Mouse (Mus musculus) MEL (cell line): Measurements from ENCODE around the gene Fndc5. TPM values are rescaled to one million over a fixed set of nuclear protein-coding genes. Genes with fewer than 3 reads are reported as not detected.

Experiments
- DNase-seq: peaks from one replicate; pipeline ENCODE4 v3.0.0; 2011; ENCODE audit warnings: low read depth, low spot score
- H3K27ac ChIP-seq: 2 replicates; pipeline ENCODE4 v1.5.1; 2012; ENCODE audit warnings: low read depth, mild to moderate bottlenecking, control low read depth, low read length, moderate library complexity; ENCODE audit not compliant: control insufficient read depth
- H3K27me3 ChIP-seq, 2 experiments: fragments of 150-350 bp in 1 of 2; sonication (generic) in 1 of 2; 2 replicates each; pipeline ENCODE4 v1.6.1; 2012; ENCODE audit warnings: low read length in 2 of 2, mild to moderate bottlenecking in 2 of 2, improper control_type of control experiment in 1 of 2, moderate library complexity in 1 of 2; ENCODE audit not compliant: insufficient read depth in 2 of 2, control insufficient read depth in 1 of 2
- H3K36me3 ChIP-seq, 2 experiments: 2 replicates each; pipeline ENCODE4 v1.6.1; 2012 to 2014; ENCODE audit warnings: low read length in 2 of 2, improper control_type of control experiment in 1 of 2, inconsistent platforms in 1 of 2, mild to moderate bottlenecking in 1 of 2; ENCODE audit not compliant: insufficient read depth in 2 of 2, control insufficient read depth in 1 of 2
- H3K4me1 ChIP-seq, 2 experiments: fragments of 150-350 bp in 1 of 2; sonication (generic) in 1 of 2; 2 replicates each; pipeline ENCODE4 v1.6.1; 2012; ENCODE audit warnings: low read length in 2 of 2, improper control_type of control experiment in 1 of 2, mild to moderate bottlenecking in 1 of 2; ENCODE audit not compliant: insufficient read depth in 2 of 2, control insufficient read depth in 1 of 2
- H3K4me3 ChIP-seq, 2 experiments: fragments of 150-350 bp in 1 of 2; sonication (generic) in 1 of 2; 2 replicates each; pipeline ENCODE4 v1.5.1; 2012; ENCODE audit warnings: low read depth in 2 of 2, low read length in 2 of 2, mild to moderate bottlenecking in 2 of 2, moderate library complexity in 2 of 2, control low read depth in 1 of 2, improper control_type of control experiment in 1 of 2; ENCODE audit not compliant: control insufficient read depth in 1 of 2, insufficient read depth in 1 of 2
- H3K79me2 ChIP-seq: 2 replicates; pipeline ENCODE4 v1.6.1; 2012; ENCODE audit warnings: mild to moderate bottlenecking, low read length, moderate library complexity; ENCODE audit not compliant: control insufficient read depth, poor library complexity, insufficient read depth
- H3K9ac ChIP-seq: 2 replicates; pipeline ENCODE4 v1.6.1; 2012; ENCODE audit warnings: low read depth, mild to moderate bottlenecking, control low read depth, low read length, moderate library complexity; ENCODE audit not compliant: control insufficient read depth, poor library complexity, severe bottlenecking
- H3K9me3 ChIP-seq: fragments of 150-350 bp; sonication (generic); replicated peaks from 2 replicates; pipeline ENCODE4 v1.6.1; 2012; ENCODE audit warnings: mild to moderate bottlenecking, low read length, improper control_type of control experiment, moderate library complexity; ENCODE audit not compliant: insufficient read depth
- CHD1 ChIP-seq: IDR thresholded peaks from 2 replicates; pipeline ENCODE4 v1.6.1; 2012; ENCODE audit warnings: low read depth, mild to moderate bottlenecking, inconsistent platforms, low read length, improper control_type of control experiment
- CHD2 ChIP-seq: IDR thresholded peaks from 2 replicates; pipeline ENCODE4 v1.6.1; 2011; ENCODE audit warnings: low read length, improper control_type of control experiment
- E2F4 ChIP-seq: IDR thresholded peaks from 2 replicates; pipeline ENCODE4 v1.6.1; 2011; ENCODE audit warnings: low read depth, low read length, improper control_type of control experiment, borderline replicate concordance
- EP300 ChIP-seq, 2 experiments: IDR thresholded peaks; 2 replicates each; pipeline ENCODE4 v1.6.1; 2011; ENCODE audit warnings: improper control_type of control experiment in 2 of 2, low read length in 2 of 2, low read depth in 1 of 2, mild to moderate bottlenecking in 1 of 2
- ETS1 ChIP-seq: IDR thresholded peaks from 2 replicates; pipeline ENCODE4 v1.6.1; 2012; ENCODE audit warnings: low read depth, mild to moderate bottlenecking, inconsistent platforms, low read length, improper control_type of control experiment, moderate library complexity
- GABPA ChIP-seq: IDR thresholded peaks from 2 replicates; pipeline ENCODE4 v1.6.1; 2012; ENCODE audit warnings: low read depth, mild to moderate bottlenecking, inconsistent platforms, low read length, improper control_type of control experiment, moderate library complexity
- MAZ ChIP-seq: IDR thresholded peaks from 2 replicates; pipeline ENCODE4 v1.6.1; 2012; ENCODE audit warnings: low read depth, mild to moderate bottlenecking, inconsistent platforms, low read length, improper control_type of control experiment
- MEF2A ChIP-seq: IDR thresholded peaks from 2 replicates; pipeline ENCODE4 v1.6.1; 2014; ENCODE audit warnings: low read depth, mild to moderate bottlenecking, inconsistent platforms, low read length, improper control_type of control experiment; ENCODE audit not compliant: poor library complexity, insufficient replicate concordance, severe bottlenecking; ENCODE audit errors: extremely low read depth
- MXI1 ChIP-seq: IDR thresholded peaks from 2 replicates; pipeline ENCODE4 v1.6.1; 2011; ENCODE audit warnings: mild to moderate bottlenecking, low read depth, low read length, improper control_type of control experiment
- MYB ChIP-seq: IDR thresholded peaks from 2 replicates; pipeline ENCODE4 v1.6.1; 2011; ENCODE audit warnings: mild to moderate bottlenecking, low read depth, low read length, improper control_type of control experiment
- NELFE ChIP-seq: IDR thresholded peaks from 2 replicates; pipeline ENCODE4 v1.6.1; 2011; ENCODE audit warnings: low read depth, low read length, improper control_type of control experiment
- POLR2AphosphoS2 ChIP-seq: IDR thresholded peaks from 2 replicates; pipeline ENCODE4 v1.6.1; 2011; ENCODE audit warnings: low read length, improper control_type of control experiment
- POLR2AphosphoS5 ChIP-seq: IDR thresholded peaks from 2 replicates; pipeline ENCODE4 v1.6.1; 2012; ENCODE audit warnings: low read depth, borderline replicate concordance, mild to moderate bottlenecking, inconsistent platforms, low read length, moderate library complexity, mixed read lengths
- SIN3A ChIP-seq: IDR thresholded peaks from 2 replicates; pipeline ENCODE4 v1.6.1; 2012; ENCODE audit warnings: low read length, improper control_type of control experiment, inconsistent platforms
- SMC3 ChIP-seq: IDR thresholded peaks from 2 replicates; pipeline ENCODE4 v1.6.1; 2011; ENCODE audit warnings: low read depth, low read length, improper control_type of control experiment
- TAL1 ChIP-seq: IDR thresholded peaks from 2 replicates; pipeline ENCODE4 v1.6.1; 2012; ENCODE audit warnings: mild to moderate bottlenecking, inconsistent platforms, low read length, moderate library complexity, mixed read lengths
- TBP ChIP-seq: IDR thresholded peaks from 2 replicates; pipeline ENCODE4 v1.8.0; 2011; ENCODE audit warnings: low read depth, low read length, improper control_type of control experiment
- TCF12 ChIP-seq: IDR thresholded peaks from 2 replicates; pipeline ENCODE4 v1.6.1; 2014; ENCODE audit warnings: low read depth, mild to moderate bottlenecking, inconsistent platforms, low read length, improper control_type of control experiment, moderate library complexity
- UBTF ChIP-seq: IDR thresholded peaks from 2 replicates; pipeline ENCODE4 v1.6.1; 2012; ENCODE audit warnings: low read depth, mild to moderate bottlenecking, inconsistent platforms, low read length, improper control_type of control experiment, moderate library complexity, borderline replicate concordance; ENCODE audit not compliant: insufficient read depth
- USF2 ChIP-seq, 2 experiments: IDR thresholded peaks; 2 replicates each; pipeline ENCODE4 v1.6.1; 2011 to 2012; ENCODE audit warnings: improper control_type of control experiment in 2 of 2, low read length in 2 of 2, borderline replicate concordance in 1 of 2, inconsistent platforms in 1 of 2, low read depth in 1 of 2, mild to moderate bottlenecking in 1 of 2; ENCODE audit not compliant: insufficient read depth in 1 of 2
- ZMIZ1 ChIP-seq: IDR thresholded peaks from 2 replicates; pipeline ENCODE4 v1.6.1; 2012; ENCODE audit warnings: low read depth, mild to moderate bottlenecking, inconsistent platforms, low read length, improper control_type of control experiment, moderate library complexity
- polyA plus RNA-seq, 2 experiments: library from polyadenylated mRNA; stranded (reverse) in 1 of 2; unstranded in 1 of 2; fragments of >175 nt in 1 of 2; fragments of >200 nt in 1 of 2; gene quantifications; 2 replicates each; pipeline versions ENCODE4 v1.2.1 to v1.2.4; 2012; ENCODE audit warnings: low replicate concordance in 2 of 2, low read depth in 1 of 2; ENCODE audit not compliant: insufficient read length in 2 of 2, insufficient read depth in 1 of 2, missing spikeins in 1 of 2
- total RNA-seq: library from RNA; depleted of rRNA; stranded (reverse); fragments of 300-350 nt; gene quantifications from 2 replicates; pipeline ENCODE4 v1.2.3, GENCODE M21; 2012

The Fndc5 gene
- total and polyA plus RNA-seq, 3 experiments, result 15.8 to 123 (median 35.9) TPM

- Histone ChIP-seq H3K9ac (no peak overlapping the region), H3K79me2 (no peaks in the 10 kb centered on the region), H3K9me3 (no peaks in the 10 kb centered on the region), H3K27ac (no peak overlapping the region), H3K27me3 (no peaks in the 10 kb centered on the region)
- DNase-seq, result no peak
- TF ChIP-seq UBTF, result no peak
- no peak for TF ChIP-seq MAZ
- TF ChIP-seq E2F4, result no peak
- TF ChIP-seq GABPA, result no peak
- TF ChIP-seq MXI1, result no peak
- no peak for TF ChIP-seq ETS1
- no peak for TF ChIP-seq USF2 (IDR thresholded peaks at IDR 0.05; ENCODE audit: borderline replicate concordance in 1 of 2, insufficient read depth in 1 of 2, low read depth in 1 of 2, low read length in 2 of 2)
- no peak for TF ChIP-seq MYB
- TF ChIP-seq ZMIZ1, result no peak
- no peak for TF ChIP-seq POLR2AphosphoS2
- no peak for TF ChIP-seq TBP
- TF ChIP-seq, all 39 proteins: peak for 0
- Histone ChIP-seq H3K4me3 (no peak overlapping the region), H3K36me3 (peaks cover 2 to 3% of the 10 kb centered on the region in 2 experiments; a peak in 1 of 4 replicates), H3K4me1 (peaks cover 2 to 3% of the 10 kb centered on the region in 2 experiments; a peak in 2 of 4 replicates)
Observed at GRCm38 (mm10) chr4:129149321-129149720, 12.5 kb downstream of the Fndc5 start.

GRCm38 (mm10) chr4:129151276-129151811 is 14.5 kb downstream of the Fndc5 start:
- Histone ChIP-seq H3K4me3 (no peak overlapping the region), H3K27me3 (no peaks in the 10 kb centered on the region), H3K9me3 (no peaks in the 10 kb centered on the region), H3K79me2 (no peaks in the 10 kb centered on the region), H3K4me1 (peaks cover 3 to 4% of the 10 kb centered on the region in 2 experiments; a peak in 3 of 4 replicates), H3K36me3 (peaks cover 3 to 7% of the 10 kb centered on the region in 2 experiments; a peak in 2 of 4 replicates), H3K27ac (no peak overlapping the region), H3K9ac (no peak overlapping the region)
- DNase-seq, result no peak
- TF ChIP-seq NELFE (no peak), TCF12 (no peak), MAZ (no peak), CHD1 (no peak), EP300 (IDR thresholded peaks at IDR 0.05; ENCODE audit: low read depth in 1 of 2, low read length in 2 of 2) (no peak), E2F4 (no peak), TAL1 (no peak), SIN3A (no peak), POLR2AphosphoS5 (no peak), SMC3 (no peak), MEF2A (no peak), ZMIZ1 (no peak), CHD2 (no peak), MXI1 (no peak), TBP (no peak)
